Mouse (Mus musculus) skeletal muscle tissue, adult 2 months (tissue): ENCODE measurements around the gene Sec14l3.
"Not testable (repeated sequence)": the region's sequence is repeated elsewhere in the genome, so short reads cannot be mapped to it uniquely, and the experiment has no call there.

Experiments used
- DNase-seq: peaks from one replicate; pipeline ENCODE4 v3.0.0-alpha.2; 2012; ENCODE audit warnings: low read depth, low spot score

Gene Sec14l3

GRCm38 (mm10) chr11:4064627-4065122 lies at the start of gene Sec14l3:
Sec14l3 (plus strand) TSS chr11:4064841.
- no peak for DNase-seq

- not testable (repeated sequence) for DNase-seq
Observed at GRCm38 (mm10) chr11:4015796-4016195, 48.8 kb upstream of the Sec14l3 start.

GRCm38 (mm10) chr11:4022111-4022510 lies 42.5 kb upstream of the Sec14l3 start:
- DNase-seq: not testable (repeated sequence)

GRCm38 (mm10) chr11:4023321-4023720 lies 41.3 kb upstream of the Sec14l3 start:
- DNase-seq: no peak

GRCm38 (mm10) chr11:4027066-4027465 lies 37.6 kb upstream of the Sec14l3 start:
- no peak for DNase-seq

- no peak for DNase-seq
Observed at GRCm38 (mm10) chr11:4027561-4028334, 36.9 kb upstream of the Sec14l3 start.

GRCm38 (mm10) chr11:4029343-4029742 lies 35.3 kb upstream of the Sec14l3 start:
- no peak for DNase-seq

GRCm38 (mm10) chr11:4031126-4031941 lies 33.3 kb upstream of the Sec14l3 start, which contains the start of gene Sec14l4:
Sec14l4 (plus strand) TSS chr11:4031462.
- no peak for DNase-seq

- DNase-seq: no peak
Observed at GRCm38 (mm10) chr11:4031961-4032360, 32.7 kb upstream of the Sec14l3 start.

- DNase-seq: no peak
Observed at GRCm38 (mm10) chr11:4033471-4033870, 31.2 kb upstream of the Sec14l3 start.

- DNase-seq: no peak
Observed at GRCm38 (mm10) chr11:4034169-4034568, 30.5 kb upstream of the Sec14l3 start.

GRCm38 (mm10) chr11:4035116-4035892 lies 29.3 kb upstream of the Sec14l3 start:
- no peak for DNase-seq

- no peak for DNase-seq
Observed at GRCm38 (mm10) chr11:4035916-4036315, 28.7 kb upstream of the Sec14l3 start.

GRCm38 (mm10) chr11:4036365-4037084 lies 28.1 kb upstream of the Sec14l3 start:
- no peak for DNase-seq

- DNase-seq: no peak
Observed at GRCm38 (mm10) chr11:4039951-4040350, 24.7 kb upstream of the Sec14l3 start.

- no peak for DNase-seq
Observed at GRCm38 (mm10) chr11:4041123-4041625, 23.5 kb upstream of the Sec14l3 start.

- DNase-seq: no peak
Observed at GRCm38 (mm10) chr11:4043081-4043480, 21.6 kb upstream of the Sec14l3 start.

- DNase-seq: no peak
Observed at GRCm38 (mm10) chr11:4046526-4046925, 18.1 kb upstream of the Sec14l3 start.

GRCm38 (mm10) chr11:4047766-4048165 lies 16.9 kb upstream of the Sec14l3 start:
- no peak for DNase-seq

GRCm38 (mm10) chr11:4048438-4048837 lies 16.2 kb upstream of the Sec14l3 start:
- DNase-seq: no peak

- peak; percentile 33 for DNase-seq
Observed at GRCm38 (mm10) chr11:4053586-4053985, 11.1 kb upstream of the Sec14l3 start.
